14 mouse cellular contexts compared by ENCODE assay signal in the genomic region with DNA sequence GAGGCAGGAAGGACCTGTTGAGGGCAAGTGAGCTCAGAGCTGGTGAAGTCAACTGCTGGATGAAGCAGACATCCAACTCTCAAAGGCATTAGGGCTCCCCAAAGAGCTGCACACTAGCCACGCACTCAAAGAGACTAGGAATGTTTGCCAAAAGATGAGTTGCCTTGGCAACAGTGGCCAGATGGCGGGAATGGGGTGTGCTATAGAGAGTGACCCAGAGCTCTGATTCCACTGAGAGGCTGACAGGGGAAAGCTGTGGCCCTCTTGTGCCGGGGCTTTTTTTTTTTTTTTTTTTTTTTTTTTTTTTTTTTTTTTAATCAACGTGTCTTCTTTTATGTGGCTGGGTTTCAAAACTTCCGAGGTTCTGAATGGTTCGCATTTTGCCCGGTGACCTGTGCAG.
DNase-seq lines count a peak whose midpoint lies in the region; ATAC-seq lines count a peak whose summit lies in the region.
"Had no signal": no experiment of that assay in that cellular context is flagged by ENCODE, and none has a peak within 500 bp of the region (broad histone marks: within the 10 kb centered on the region; RNA-seq: fewer than 3 reads in every experiment).

No protein-coding gene starts in this region.

- no peaks in the 10 kb centered on the region for H3K27me3 ChIP-seq in limb, embryonic 11.5 days (ENCODE audit: control insufficient read depth, insufficient read depth, low read length)
- no peaks in the 10 kb centered on the region for H3K27me3 ChIP-seq in limb, embryonic 10.5 days (ENCODE audit: low read depth, poor library complexity, severe bottlenecking)
- H3K27me3 ChIP-seq: liver, embryonic 12.5 days had no signal

- H3K4me2 ChIP-seq in limb, embryonic 11.5 days (ENCODE audit: low read depth, severe bottlenecking): no peak overlapping the region
- H3K4me2 ChIP-seq: liver, embryonic 12.5 days had no signal

- H3K36me3 ChIP-seq in limb, embryonic 11.5 days (ENCODE audit: control insufficient read depth, insufficient read depth, low read length): no peaks in the 10 kb centered on the region
- H3K36me3 ChIP-seq in limb, embryonic 10.5 days: no peaks in the 10 kb centered on the region
- H3K36me3 ChIP-seq: liver, embryonic 12.5 days had no signal

- H3K4me1 ChIP-seq in limb, embryonic 11.5 days (ENCODE audit: control insufficient read depth, insufficient read depth, low read length): no peaks in the 10 kb centered on the region
- peaks cover 19% of the 10 kb centered on the region for H3K4me1 ChIP-seq in limb, embryonic 10.5 days
- H3K4me1 ChIP-seq: liver, embryonic 12.5 days had no signal

- no peak overlapping the region for H3K9ac ChIP-seq in limb, embryonic 11.5 days (ENCODE audit: low read length)
- H3K9ac ChIP-seq: liver, embryonic 12.5 days had no signal

- H3K9me3 ChIP-seq in limb, embryonic 11.5 days (ENCODE audit: control insufficient read depth, low read length): no peaks in the 10 kb centered on the region
- H3K9me3 ChIP-seq in limb, embryonic 10.5 days (replicated peaks): no peaks in the 10 kb centered on the region
- H3K9me3 ChIP-seq: liver, embryonic 12.5 days had no signal

- no peak for ATAC-seq in limb, embryonic 11.5 days (ENCODE audit: insufficient number of reproducible peaks, low FRiP score, low TSS enrichment, low read depth)
- ATAC-seq: liver, embryonic 12.5 days had no signal

- 61% methylated on average over 7 of the region's 7 CpGs for WGBS in limb, embryonic 11.5 days
- WGBS in limb, embryonic 10.5 days: 60% methylated on average over 7 of the region's 7 CpGs

- H3K4me3 ChIP-seq in limb, embryonic 11.5 days (ENCODE audit: low read depth, low read length): no peak overlapping the region
- H3K4me3 ChIP-seq in limb, embryonic 10.5 days: no peak overlapping the region
- H3K4me3 ChIP-seq: liver, embryonic 12.5 days had no signal

- H3K27ac ChIP-seq in limb, embryonic 11.5 days (replicated peaks; ENCODE audit: low read depth, low read length): no peak overlapping the region
- H3K27ac ChIP-seq in limb, embryonic 10.5 days: no peak overlapping the region
- H3K27ac ChIP-seq: liver, embryonic 12.5 days had no signal

- peak; percentile 27 for DNase-seq in limb, embryonic 11.5 days (ENCODE audit: low spot score)
- no peak for DNase-seq in limb, embryonic 10.5 days (ENCODE audit: low spot score)
- peak; percentile 66 for DNase-seq in embryo, embryonic 10 days (ENCODE audit: low spot score)
- DNase-seq in forelimb bud, embryonic 11.5 days (ENCODE audit: low read depth, low spot score): peak; percentile 36
- DNase-seq in retina, adult 2 months (ENCODE audit: low read depth, low spot score): peak; percentile 42
- no peak for DNase-seq in urinary bladder, adult 18-20 months (ENCODE audit: low spot score in 2 of 2)
- DNase-seq in frontal cortex, postnatal 25 days (ENCODE audit: low spot score in 2 of 2): no peak
- DNase-seq: heart, postnatal 10 days; kidney, adult 18-20 months; kidney, postnatal 4 days; lung, postnatal 36 days; right cerebral cortex, postnatal 25 days; thymus, postnatal 36 days had no signal

Comparison
In these comparisons a context has a peak if more than half of its experiments do, and no peak if none do; other contexts are left out.
1. DNase-seq: peak in limb, embryonic 11.5 days (single experiment), embryo, embryonic 10 days (single experiment), forelimb bud, embryonic 11.5 days (single experiment) and retina, adult 2 months (single experiment); none in limb, embryonic 10.5 days (single experiment), urinary bladder, adult 18-20 months (0 of 2) and frontal cortex, postnatal 25 days (0 of 2).